Mouse (Mus musculus) limb, embryonic 14.5 days (tissue): ENCODE data around the gene Gstm5. TPM values are rescaled to one million over a fixed set of nuclear protein-coding genes. Genes with fewer than 3 reads are reported as not detected.
A peak's percentile ranks its signal among the peaks of the same experiment; 100 is the strongest.
"Not testable (repeated sequence)": the region's sequence is repeated elsewhere in the genome, so short reads cannot be mapped to it uniquely, and the experiment has no call there.

Experiments used
- ATAC-seq: fragments of 200-750 bp; cut with Nextera tagmentation; 2 replicates; pipeline ENCODE4 v1.8.0; 2017; ENCODE audit warnings: low read depth, moderate number of reproducible peaks, moderate TSS enrichment; ENCODE audit not compliant: low FRiP score
- DNase-seq: peaks from one replicate; pipeline ENCODE4 v3.0.0-alpha.2; 2015; ENCODE audit warnings: low spot score
- H3K27ac ChIP-seq: fragments of 300-500 bp; sonication (generic); replicated peaks from 2 replicates; pipeline ENCODE4 v1.5.1; 2014; ENCODE audit warnings: low read depth, mild to moderate bottlenecking, low read length, moderate library complexity, mixed read lengths
- H3K27me3 ChIP-seq: fragments of 300-500 bp; sonication (generic); 2 replicates; pipeline ENCODE4 v1.6.1; 2014; ENCODE audit warnings: low read length, mixed read lengths; ENCODE audit not compliant: control insufficient read depth, insufficient read depth
- H3K36me3 ChIP-seq: fragments of 300-500 bp; sonication (generic); 2 replicates; pipeline ENCODE4 v1.6.1; 2014; ENCODE audit warnings: mild to moderate bottlenecking, low read length, moderate library complexity, mixed read lengths; ENCODE audit not compliant: control insufficient read depth, insufficient read depth
- H3K4me1 ChIP-seq: fragments of 300-500 bp; sonication (generic); 2 replicates; pipeline ENCODE4 v1.6.1; 2014; ENCODE audit warnings: antibody characterized with exemption, low read length, mixed read lengths; ENCODE audit not compliant: control insufficient read depth, insufficient read depth
- H3K4me2 ChIP-seq: fragments of 300-500 bp; sonication (generic); replicated peaks from 2 replicates; pipeline ENCODE4 v1.6.1; 2014; ENCODE audit warnings: low read depth, mild to moderate bottlenecking, low read length, moderate library complexity; ENCODE audit not compliant: severe bottlenecking
- H3K4me3 ChIP-seq: fragments of 300-500 bp; sonication (generic); replicated peaks from 2 replicates; pipeline ENCODE4 v1.5.1; 2014; ENCODE audit warnings: low read length
- H3K9ac ChIP-seq: fragments of 300-500 bp; sonication (generic); 2 replicates; pipeline ENCODE4 v1.6.1; 2014; ENCODE audit warnings: mild to moderate bottlenecking, low read depth, low read length, moderate library complexity; ENCODE audit not compliant: severe bottlenecking
- H3K9me3 ChIP-seq: fragments of 300-500 bp; sonication (generic); 2 replicates; pipeline ENCODE4 v1.6.1; 2016; ENCODE audit warnings: low read length; ENCODE audit not compliant: control insufficient read depth
- POLR2A ChIP-seq: fragments of 200-500 bp; IDR thresholded peaks from 2 replicates; pipeline ENCODE4 v1.8.0; 2012; ENCODE audit warnings: inconsistent platforms, mild to moderate bottlenecking, moderate library complexity, borderline replicate concordance; ENCODE audit not compliant: insufficient read depth, insufficient read length; ENCODE audit errors: extremely low read depth
- WGBS: fragments of 180-500 bp; shearing (Covaris S2); extraction: QIAGEN DNeasy Blood & Tissue Kit; methylation state at CpG from one replicate; pipeline ENCODE4 v1.1.7; 2014; 5-methylcytosine and 5-hydroxymethylcytosine counted together
- polyA plus RNA-seq, 2 experiments: library from polyadenylated mRNA; depleted of rRNA in 1 of 2; stranded (reverse) in 1 of 2; unstranded in 1 of 2; fragments of >200 nt; fragmentation: Nextera tagmentation in 1 of 2; extraction: Ambion mirVana in 1 of 2; gene quantifications; 2 replicates each; pipeline versions ENCODE4 v1.2.1 to v1.2.3; 2012 to 2014

Gene Gstm5
- polyA plus RNA-seq, 2 experiments, result 154 to 214 TPM

GRCm38 (mm10) chr3:107857646-107858045 is 38.0 kb upstream of the Gstm5 start:
- H3K27ac ChIP-seq, result no peak overlapping the region
- H3K4me1 ChIP-seq, result peaks cover 5% of the 10 kb centered on the region; the same call in 1 of the 2 replicates
- ATAC-seq, result no peak
- WGBS, result 62% methylated on average over 6 of the region's 6 CpGs
- no peak for TF ChIP-seq POLR2A
- H3K27me3 ChIP-seq, result no peaks in the 10 kb centered on the region
- DNase-seq, result no peak
- H3K4me3 ChIP-seq, result no peak overlapping the region
- H3K9ac ChIP-seq, result no peak overlapping the region
- no peaks in the 10 kb centered on the region for H3K9me3 ChIP-seq
- no peaks in the 10 kb centered on the region for H3K36me3 ChIP-seq
- H3K4me2 ChIP-seq, result no peak overlapping the region

DNA sequence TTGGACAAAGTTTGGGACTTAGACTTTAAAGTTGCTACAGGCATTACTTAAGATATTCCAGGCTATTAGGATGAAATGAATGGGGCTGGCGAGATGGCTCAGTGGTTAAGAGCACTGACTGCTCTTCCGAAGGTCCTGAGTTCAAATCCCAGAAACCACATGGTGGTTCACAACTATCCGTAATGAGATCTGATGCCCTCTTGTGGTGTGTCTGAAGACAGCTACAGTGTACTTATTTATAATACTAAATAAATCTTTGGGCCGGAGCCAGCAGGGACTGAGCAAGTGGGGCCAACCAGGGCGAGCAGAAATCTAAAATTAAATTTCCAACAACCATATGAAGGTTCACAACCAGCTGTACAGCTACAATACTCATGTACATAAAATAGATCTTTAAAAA is 34.1 kb upstream of the Gstm5 start:
- not testable (repeated sequence) for H3K27ac ChIP-seq, ATAC-seq, H3K36me3 ChIP-seq, H3K27me3 ChIP-seq, H3K4me3 ChIP-seq, H3K4me1 ChIP-seq, H3K9ac ChIP-seq, DNase-seq, H3K9me3 ChIP-seq, H3K4me2 ChIP-seq
- WGBS, result 73% methylated on average over 5 of the region's 5 CpGs

DNA sequence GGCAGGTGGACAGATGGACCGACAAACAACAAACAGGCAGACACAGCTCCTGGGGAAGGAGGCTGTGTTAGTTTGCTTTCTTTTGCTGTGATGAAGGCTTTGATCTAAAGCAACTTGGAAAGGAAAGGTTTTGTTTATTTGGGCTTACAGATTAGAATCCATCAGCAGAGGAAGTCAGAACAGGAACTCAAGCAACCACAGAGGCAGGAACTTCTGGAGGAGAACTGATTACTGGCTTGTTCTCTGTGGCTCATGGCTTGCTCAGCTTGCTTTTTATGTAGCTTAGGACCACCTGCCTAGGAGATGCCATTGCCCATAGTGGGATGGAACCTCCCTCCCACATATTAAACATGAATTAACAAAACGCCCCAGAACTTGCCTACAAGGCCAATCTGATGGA is 33.1 kb upstream of the Gstm5 start:
- no peak for TF ChIP-seq POLR2A
- no peak for DNase-seq
- no peak for ATAC-seq
- Histone ChIP-seq H3K4me1 (peaks cover 5% of the 10 kb centered on the region; the same call in 1 of the 2 replicates), H3K27ac (no peak overlapping the region), H3K9ac (no peak overlapping the region), H3K36me3 (no peaks in the 10 kb centered on the region), H3K4me2 (no peak overlapping the region), H3K27me3 (no peaks in the 10 kb centered on the region), H3K4me3 (no peak overlapping the region), H3K9me3 (no peaks in the 10 kb centered on the region)
- 75% methylated on average over 2 of the region's 2 CpGs for WGBS

DNA sequence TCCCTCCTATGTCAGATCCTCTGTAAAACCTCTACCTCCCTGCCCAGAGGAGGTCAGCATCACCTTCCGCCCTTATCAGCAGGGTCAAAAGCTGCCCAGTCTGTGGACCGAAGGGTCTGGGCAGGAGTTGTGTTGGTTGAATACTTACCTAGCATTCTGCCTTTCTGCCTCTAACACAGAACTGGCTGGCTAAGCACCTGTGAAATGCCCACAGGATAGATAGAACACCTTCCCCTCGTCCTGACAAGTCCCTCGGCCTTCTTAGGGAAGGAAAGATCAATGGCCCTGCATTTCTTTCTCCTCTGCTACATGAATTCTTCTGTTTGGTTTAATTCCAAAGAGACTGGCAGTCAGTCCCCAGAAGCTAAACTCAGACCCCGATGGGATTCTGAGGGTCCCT is 32.1 kb upstream of the Gstm5 start:
- DNase-seq (no peak), ATAC-seq (no peak)
- 0 out of 2 replicates have a peak overlapping the region, but pooled peaks have one; percentile 25 for H3K9ac ChIP-seq
- no peak overlapping the region for H3K4me3 ChIP-seq
- no peaks in the 10 kb centered on the region for H3K27me3 ChIP-seq
- 71% methylated on average over 5 of the region's 5 CpGs for WGBS
- H3K36me3 ChIP-seq, result no peaks in the 10 kb centered on the region
- no peaks in the 10 kb centered on the region for H3K9me3 ChIP-seq
- no peak for TF ChIP-seq POLR2A
- no peak overlapping the region for H3K27ac ChIP-seq
- no peak overlapping the region for H3K4me2 ChIP-seq
- H3K4me1 ChIP-seq, result peaks cover 4% of the 10 kb centered on the region; the same call in 1 of the 2 replicates

DNA sequence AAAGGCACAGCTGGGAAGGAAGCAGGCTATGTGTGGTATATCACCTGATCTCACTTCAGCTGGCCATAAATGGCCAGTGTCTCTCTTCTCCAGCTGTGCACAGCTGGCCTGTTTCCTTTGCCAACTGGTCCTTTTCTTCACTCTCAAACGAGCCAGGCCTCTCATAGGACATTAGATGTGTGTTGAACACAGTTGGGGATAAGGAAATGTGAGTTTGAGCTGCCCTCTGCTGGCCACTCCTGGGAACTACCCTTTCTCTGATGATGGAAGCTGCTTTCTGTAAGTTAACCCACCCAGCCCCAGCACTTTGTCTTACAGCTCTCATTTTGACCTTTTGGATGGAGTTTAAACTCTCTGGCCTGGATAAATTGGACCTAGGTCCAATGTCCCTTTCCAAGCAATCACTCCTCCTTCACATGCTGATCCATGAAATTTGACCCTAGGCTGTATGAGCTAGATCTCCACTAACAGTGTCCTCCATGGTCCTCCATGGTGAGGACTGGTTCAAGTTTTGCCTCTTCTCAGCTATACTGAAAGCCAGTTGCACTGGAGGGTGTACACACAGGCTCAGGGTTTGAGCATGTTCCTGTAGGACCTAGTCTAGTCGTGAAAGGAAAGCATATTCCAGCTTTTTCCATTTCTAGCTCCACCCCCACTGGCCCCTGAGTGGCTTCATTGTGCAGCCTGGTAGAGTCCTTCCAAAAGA is 31.6 kb upstream of the Gstm5 start:
- no peak overlapping the region for H3K27ac ChIP-seq
- no peak for TF ChIP-seq POLR2A
- H3K27me3 ChIP-seq, result no peaks in the 10 kb centered on the region
- DNase-seq (peak; percentile 93), ATAC-seq (peak; percentile 87)
- peaks cover 5% of the 10 kb centered on the region for H3K4me1 ChIP-seq
- H3K36me3 ChIP-seq, result no peaks in the 10 kb centered on the region
- H3K9me3 ChIP-seq, result no peaks in the 10 kb centered on the region
- no peak overlapping the region for H3K4me2 ChIP-seq
- 0 out of 2 replicates have a peak overlapping the region, but pooled peaks have one; percentile 25 for H3K9ac ChIP-seq
- WGBS, result 10% methylated on average over 2 of the region's 2 CpGs
- H3K4me3 ChIP-seq, result no peak overlapping the region
